Mouse (Mus musculus): ENCODE measurements around the gene Bbs5.
"Not testable (repeated sequence)": the region's sequence is repeated elsewhere in the genome, so short reads cannot be mapped to it uniquely, and the experiment has no call there.

Gene Bbs5

GRCm38 (mm10) chr2:69646726-69647490 is at the start of gene Bbs5:
TSS of gene Bbs5 (plus strand) at chr2:69647171.
- DNase-seq (ENCODE audit: low spot score) = peak; percentile 92

GRCm38 (mm10) chr2:69603726-69604393 is 43.1 kb upstream of the Bbs5 start:
- no peak for DNase-seq (ENCODE audit: low spot score)

- no peak for DNase-seq (ENCODE audit: low spot score)
These were observed 40.4 kb upstream of the Bbs5 start for GRCm38 (mm10) chr2:69606621-69607020.

GRCm38 (mm10) chr2:69612237-69612636 is 34.7 kb upstream of the Bbs5 start:
- no peak for DNase-seq (ENCODE audit: low spot score)

- no peak for DNase-seq (ENCODE audit: low spot score)
These were observed 34.3 kb upstream of the Bbs5 start for GRCm38 (mm10) chr2:69612716-69613115.

GRCm38 (mm10) chr2:69613237-69613636 is 33.7 kb upstream of the Bbs5 start:
- DNase-seq (ENCODE audit: low spot score) = no peak

- no peak for DNase-seq (ENCODE audit: low spot score)
These were observed 28.6 kb upstream of the Bbs5 start for GRCm38 (mm10) chr2:69618336-69618735.

GRCm38 (mm10) chr2:69619286-69619685 is 27.7 kb upstream of the Bbs5 start:
- DNase-seq (ENCODE audit: low spot score) = no peak

GRCm38 (mm10) chr2:69629215-69629614 is 17.8 kb upstream of the Bbs5 start:
- peak; percentile 24 for DNase-seq (ENCODE audit: low spot score)

GRCm38 (mm10) chr2:69629914-69630313 is 17.1 kb upstream of the Bbs5 start:
- no peak for DNase-seq (ENCODE audit: low spot score)

GRCm38 (mm10) chr2:69630792-69631191 is 16.2 kb upstream of the Bbs5 start:
- peak; percentile 81 for DNase-seq (ENCODE audit: low spot score)

- DNase-seq (ENCODE audit: low spot score) = no peak
These were observed 15.5 kb upstream of the Bbs5 start for GRCm38 (mm10) chr2:69631449-69631848.

- DNase-seq (ENCODE audit: low spot score) = peak; percentile 57
These were observed 11.8 kb upstream of the Bbs5 start for GRCm38 (mm10) chr2:69635064-69635701.

- peak; percentile 62 for DNase-seq (ENCODE audit: low spot score)
These were observed 11.2 kb upstream of the Bbs5 start for GRCm38 (mm10) chr2:69635807-69636206.

- DNase-seq (ENCODE audit: low spot score) = not testable (repeated sequence)
These were observed 9.0 kb upstream of the Bbs5 start for GRCm38 (mm10) chr2:69637989-69638388.

GRCm38 (mm10) chr2:69640100-69640499 is 6.9 kb upstream of the Bbs5 start:
- DNase-seq (ENCODE audit: low spot score) = no peak

GRCm38 (mm10) chr2:69644968-69645617 is 1.9 kb upstream of the Bbs5 start:
- DNase-seq (ENCODE audit: low spot score) = no peak

- no peak for DNase-seq (ENCODE audit: low spot score)
These were observed 2.7 kb downstream of the Bbs5 start for GRCm38 (mm10) chr2:69649716-69650115.

- DNase-seq (ENCODE audit: low spot score) = no peak
These were observed 12.4 kb downstream of the Bbs5 start for GRCm38 (mm10) chr2:69659326-69659725.

GRCm38 (mm10) chr2:69663827-69664476 is 17.0 kb downstream of the Bbs5 start:
- DNase-seq (ENCODE audit: low spot score) = no peak

- no peak for DNase-seq (ENCODE audit: low spot score)
These were observed 20.7 kb downstream of the Bbs5 start for GRCm38 (mm10) chr2:69667656-69668055.

- DNase-seq (ENCODE audit: low spot score) = no peak
These were observed 21.4 kb downstream of the Bbs5 start for GRCm38 (mm10) chr2:69668414-69668813.

Measured in lung, postnatal 25 days (tissue).